Mouse (Mus musculus) B cell, adult 2 months (primary cell): ENCODE measurements around the gene Tcf7l1.

Experiments
- DNase-seq, 2 experiments: peaks; one replicate each; pipeline ENCODE4 v3.0.0; 2022

Gene Tcf7l1

GRCm38 (mm10) chr6:72783780-72784179 lies 5.3 kb downstream of the Tcf7l1 start:
- no peak for DNase-seq

GRCm38 (mm10) chr6:72778779-72779776 lies 10.0 kb downstream of the Tcf7l1 start:
- no peak for DNase-seq

GRCm38 (mm10) chr6:72777212-72777611 lies 11.8 kb downstream of the Tcf7l1 start:
- no peak for DNase-seq

- DNase-seq = no peak
These were observed 14.8 kb downstream of the Tcf7l1 start for GRCm38 (mm10) chr6:72774275-72774674.

GRCm38 (mm10) chr6:72769915-72770776 lies 18.9 kb downstream of the Tcf7l1 start:
- DNase-seq = no peak

GRCm38 (mm10) chr6:72769343-72769742 lies 19.7 kb downstream of the Tcf7l1 start:
- no peak for DNase-seq

- no peak for DNase-seq
These were observed 20.2 kb downstream of the Tcf7l1 start for GRCm38 (mm10) chr6:72768804-72769203.

- DNase-seq = no peak
These were observed 21.0 kb downstream of the Tcf7l1 start for GRCm38 (mm10) chr6:72768097-72768496.

GRCm38 (mm10) chr6:72763616-72764015 lies 25.4 kb downstream of the Tcf7l1 start:
- DNase-seq = no peak

- DNase-seq = no peak
These were observed 27.4 kb downstream of the Tcf7l1 start for GRCm38 (mm10) chr6:72761645-72762044.

GRCm38 (mm10) chr6:72758239-72759017 lies 30.6 kb downstream of the Tcf7l1 start:
- no peak for DNase-seq

- no peak for DNase-seq
These were observed 33.7 kb downstream of the Tcf7l1 start for GRCm38 (mm10) chr6:72755267-72755889.

- no peak for DNase-seq
These were observed 34.8 kb downstream of the Tcf7l1 start for GRCm38 (mm10) chr6:72754215-72754614.

- DNase-seq = no peak
These were observed 35.3 kb downstream of the Tcf7l1 start for GRCm38 (mm10) chr6:72753782-72754181.

- DNase-seq = no peak
These were observed 36.2 kb downstream of the Tcf7l1 start for GRCm38 (mm10) chr6:72752824-72753223.

GRCm38 (mm10) chr6:72751210-72751609 lies 37.8 kb downstream of the Tcf7l1 start:
- DNase-seq = no peak

- DNase-seq = no peak
These were observed 40.1 kb downstream of the Tcf7l1 start for GRCm38 (mm10) chr6:72748882-72749437.

GRCm38 (mm10) chr6:72748421-72748820 lies 40.6 kb downstream of the Tcf7l1 start:
- DNase-seq = no peak

GRCm38 (mm10) chr6:72747814-72748213 lies 41.2 kb downstream of the Tcf7l1 start:
- no peak for DNase-seq

- no peak for DNase-seq
These were observed 41.9 kb downstream of the Tcf7l1 start for GRCm38 (mm10) chr6:72747156-72747555.

- no peak for DNase-seq
These were observed 43.3 kb downstream of the Tcf7l1 start for GRCm38 (mm10) chr6:72745781-72746180.
